Mouse (Mus musculus) lung, adult 2 months (tissue): Measurements from ENCODE around the gene Pkp4.

Experiments
- CTCF ChIP-seq: fragments of 200-500 bp; IDR thresholded peaks from 2 replicates; pipeline ENCODE4 v1.5.1; 2011; ENCODE audit warnings: mild to moderate bottlenecking, low read length, control low read depth; ENCODE audit not compliant: insufficient read depth
- POLR2A ChIP-seq: fragments of 200-500 bp; IDR thresholded peaks from 2 replicates; pipeline ENCODE4 v1.6.1; 2011; ENCODE audit warnings: low read depth, mild to moderate bottlenecking, control low read depth, low read length, borderline replicate concordance; ENCODE audit errors: extremely low read depth

GRCm38 (mm10) chr2:59301671-59302070 lies 141.0 kb downstream of the Pkp4 start:
- TF ChIP-seq CTCF: no peak
- TF ChIP-seq POLR2A: no peak
